In genomic region chr11:117003503-117003902, GRCm38 (mm10) we compare ENCODE assay signal across 13 mouse cellular contexts.
DNase-seq lines count a peak whose midpoint lies in the region; ATAC-seq and TF ChIP-seq lines count a peak whose summit lies in the region.
"Had no signal": no experiment of that assay in that cellular context is flagged by ENCODE, and none has a peak within 500 bp of the region (broad histone marks: within the 10 kb centered on the region; RNA-seq: fewer than 3 reads in every experiment).

No protein-coding gene starts in this region.

- ATAC-seq in forebrain, embryonic 11.5 days (replicated peaks; ENCODE audit: low FRiP score) = no peak
- ATAC-seq in forebrain, embryonic 15.5 days (replicated peaks) = no peak
- no peak for ATAC-seq in hindbrain, embryonic 12.5 days (ENCODE audit: low FRiP score)
- 0 out of 2 replicates have a peak, but pooled peaks have one; percentile 40 for ATAC-seq in midbrain, embryonic 16.5 days
- ATAC-seq in megakaryocyte progenitor cell, adult 5-6 weeks (replicated peaks; ENCODE audit: poor library complexity) = no peak
- ATAC-seq in megakaryocyte, adult 5-6 weeks (ENCODE audit: poor library complexity, severe bottlenecking) = no peak

- no peak overlapping the region for H3K4me3 ChIP-seq in forebrain, embryonic 11.5 days (ENCODE audit: low read depth, low read length)
- H3K4me3 ChIP-seq in forebrain, embryonic 15.5 days = no peak overlapping the region
- no peak overlapping the region for H3K4me3 ChIP-seq in hindbrain, embryonic 12.5 days
- H3K4me3 ChIP-seq in midbrain, embryonic 16.5 days (ENCODE audit: low read depth, low read length) = no peak overlapping the region
- H3K4me3 ChIP-seq: limb, embryonic 12.5 days had no signal

- H3K36me3 ChIP-seq in forebrain, embryonic 11.5 days (ENCODE audit: control insufficient read depth, insufficient read depth, low read length) = no peaks in the 10 kb centered on the region
- no peaks in the 10 kb centered on the region for H3K36me3 ChIP-seq in forebrain, embryonic 15.5 days
- H3K36me3 ChIP-seq in hindbrain, embryonic 12.5 days = no peaks in the 10 kb centered on the region
- H3K36me3 ChIP-seq in midbrain, embryonic 16.5 days (ENCODE audit: control insufficient read depth, insufficient read depth, low read length) = no peaks in the 10 kb centered on the region
- H3K36me3 ChIP-seq: G1E; limb, embryonic 12.5 days had no signal

- H3K27me3 ChIP-seq in forebrain, embryonic 11.5 days (ENCODE audit: control insufficient read depth, insufficient read depth, low read length) = peaks cover 2% of the 10 kb centered on the region; the same call in 1 of the 2 replicates
- H3K27me3 ChIP-seq in forebrain, embryonic 15.5 days = peaks cover 6% of the 10 kb centered on the region; the same call in 1 of the 2 replicates
- H3K27me3 ChIP-seq in hindbrain, embryonic 12.5 days = 0 out of 2 replicates have a peak, but pooled peaks cover 6% of the 10 kb centered on the region
- H3K27me3 ChIP-seq in midbrain, embryonic 16.5 days (ENCODE audit: control insufficient read depth, insufficient read depth, low read depth, low read length) = no peaks in the 10 kb centered on the region

- peaks cover 8% of the 10 kb centered on the region for H3K4me1 ChIP-seq in forebrain, embryonic 11.5 days (replicated peaks; ENCODE audit: control insufficient read depth, insufficient read depth, low read length)
- peaks cover 17% of the 10 kb centered on the region for H3K4me1 ChIP-seq in forebrain, embryonic 15.5 days
- H3K4me1 ChIP-seq in hindbrain, embryonic 12.5 days = peaks cover 37% of the 10 kb centered on the region
- H3K4me1 ChIP-seq in midbrain, embryonic 16.5 days (ENCODE audit: control insufficient read depth, insufficient read depth, low read length) = peaks cover 18% of the 10 kb centered on the region

- no peak for DNase-seq in forebrain, embryonic 11.5 days (ENCODE audit: low spot score)
- peak; percentile 34 for DNase-seq in brain, embryonic 14.5 days (ENCODE audit: low read depth)
- DNase-seq in right cerebral cortex, adult 2 months (ENCODE audit: low spot score in 2 of 2) = no peak
- DNase-seq: kidney, adult 8-10 months; lung, adult 18-20 months; thymus, adult 18-20 months had no signal

- H3K9me3 ChIP-seq in forebrain, embryonic 11.5 days (ENCODE audit: control insufficient read depth, low read length) = no peaks in the 10 kb centered on the region
- no peaks in the 10 kb centered on the region for H3K9me3 ChIP-seq in forebrain, embryonic 15.5 days
- no peaks in the 10 kb centered on the region for H3K9me3 ChIP-seq in hindbrain, embryonic 12.5 days (replicated peaks)
- H3K9me3 ChIP-seq in midbrain, embryonic 16.5 days (replicated peaks; ENCODE audit: control insufficient read depth, low read length, poor library complexity, severe bottlenecking) = no peaks in the 10 kb centered on the region
- H3K9me3 ChIP-seq: G1E; limb, embryonic 12.5 days had no signal

- no peak overlapping the region for H3K9ac ChIP-seq in forebrain, embryonic 11.5 days (ENCODE audit: low read length)
- H3K9ac ChIP-seq in forebrain, embryonic 15.5 days (replicated peaks) = no peak overlapping the region
- H3K9ac ChIP-seq in hindbrain, embryonic 12.5 days = no peak overlapping the region
- no peak overlapping the region for H3K9ac ChIP-seq in midbrain, embryonic 16.5 days (ENCODE audit: low read depth, low read length)
- H3K9ac ChIP-seq: limb, embryonic 12.5 days had no signal

- no peak for TF ChIP-seq CTCF in brain, embryonic 14.5 days (IDR thresholded peaks at IDR 0.05; ENCODE audit: borderline replicate concordance, extremely low read depth, insufficient read depth, insufficient read length)

- peak overlapping the region; percentile 20; the same call in 1 of the 2 replicates for H3K4me2 ChIP-seq in forebrain, embryonic 11.5 days (ENCODE audit: low read depth, low read length, severe bottlenecking)
- H3K4me2 ChIP-seq in forebrain, embryonic 15.5 days (replicated peaks) = no peak overlapping the region
- peak overlapping the region; percentile 25; the same call in 1 of the 2 replicates for H3K4me2 ChIP-seq in hindbrain, embryonic 12.5 days (replicated peaks)
- H3K4me2 ChIP-seq in midbrain, embryonic 16.5 days (ENCODE audit: low read length) = peak overlapping the region; percentile 25

- H3K27ac ChIP-seq in forebrain, embryonic 11.5 days (ENCODE audit: low read depth, low read length) = no peak overlapping the region
- no peak overlapping the region for H3K27ac ChIP-seq in forebrain, embryonic 15.5 days (replicated peaks)
- H3K27ac ChIP-seq in hindbrain, embryonic 12.5 days = peak overlapping the region; percentile 70
- H3K27ac ChIP-seq in midbrain, embryonic 16.5 days (ENCODE audit: low read length) = no peak overlapping the region
- H3K27ac ChIP-seq: limb, embryonic 12.5 days had no signal

- WGBS in forebrain, embryonic 11.5 days = 23% methylated on average over 9 of the region's 9 CpGs
- 26% methylated on average over 9 of the region's 9 CpGs for WGBS in forebrain, embryonic 15.5 days
- 22% methylated on average over 9 of the region's 9 CpGs for WGBS in hindbrain, embryonic 12.5 days
- 19% methylated on average over 9 of the region's 9 CpGs for WGBS in midbrain, embryonic 16.5 days

- TF ChIP-seq POLR2A in brain, embryonic 14.5 days (IDR thresholded peaks at IDR 0.05; ENCODE audit: borderline replicate concordance, extremely low read depth, insufficient read depth, insufficient read length, poor library complexity, severe bottlenecking) = no peak
